Mouse (Mus musculus): Measurements from ENCODE around the gene Slfn5. TPM values are rescaled to one million over a fixed set of nuclear protein-coding genes. Genes with fewer than 3 reads are reported as not detected.

Gene Slfn5
- polyA plus RNA-seq (2015; fragmentation: Nextera tagmentation; extraction: Ambion mirVana) = 8.5 and 10.7 TPM in 2 replicates

GRCm38 (mm10) chr11:82950736-82951481, at the start of gene Slfn5:
Gene Slfn5 (plus strand): TSS chr11:82951349.

GRCm38 (mm10) chr11:82907651-82908607, 43.2 kb upstream of the Slfn5 start, which contains the start of gene Nle1:
Gene Nle1 (minus strand): TSS chr11:82908411.

GRCm38 (mm10) chr11:82910250-82910649, 40.9 kb upstream of the Slfn5 start, which contains the start of gene Unc45b:
Gene Unc45b (plus strand): TSS chr11:82910550.

GRCm38 (mm10) chr11:82991469-82992166, 40.5 kb downstream of the Slfn5 start, which contains the start of gene Slfn9:
Gene Slfn9 (minus strand): TSS chr11:82991830.

Small RNA genes lying within 50 kb of the gene (microRNA-seq; reads per million reads assigned to microRNA genes)
- gene Mir7679 = not detected

Other genes starting within 250 kb of the Slfn5 start
- gene Cct6b, start 187.0 kb upstream of the Slfn5 start, polyA plus RNA-seq (2015; fragmentation: Nextera tagmentation; extraction: Ambion mirVana) = 0.22 and 0.46 TPM in 2 replicates
- gene Zfp830, start 187.0 kb upstream of the Slfn5 start, polyA plus RNA-seq (2015; fragmentation: Nextera tagmentation; extraction: Ambion mirVana) = 23.1 and 23.6 TPM in 2 replicates
- 12.5 and 13.4 TPM in 2 replicates for gene Lig3, start 170.2 kb upstream of the Slfn5 start, polyA plus RNA-seq (2015; fragmentation: Nextera tagmentation; extraction: Ambion mirVana)
- gene Rffl, start 80.1 kb upstream of the Slfn5 start, polyA plus RNA-seq (2015; fragmentation: Nextera tagmentation; extraction: Ambion mirVana) = 6.7 and 7.2 TPM in 2 replicates
- gene Rad51d, start 60.7 kb upstream of the Slfn5 start, polyA plus RNA-seq (2015; fragmentation: Nextera tagmentation; extraction: Ambion mirVana) = 9.7 and 11.4 TPM in 2 replicates
- gene Fndc8, start 59.2 kb upstream of the Slfn5 start, polyA plus RNA-seq (2015; fragmentation: Nextera tagmentation; extraction: Ambion mirVana) = 0.10 TPM in 1 of 2 replicates, not detected in the other
- gene Nle1, start 42.9 kb upstream of the Slfn5 start, polyA plus RNA-seq (2015; fragmentation: Nextera tagmentation; extraction: Ambion mirVana) = 16.7 and 18.3 TPM in 2 replicates
- gene Unc45b, start 40.8 kb upstream of the Slfn5 start, polyA plus RNA-seq (2015; fragmentation: Nextera tagmentation; extraction: Ambion mirVana) = 7.5 and 8.1 TPM in 2 replicates
- gene Slfn9, start 40.5 kb downstream of the Slfn5 start, polyA plus RNA-seq (2015; fragmentation: Nextera tagmentation; extraction: Ambion mirVana) = 7.9 and 11.1 TPM in 2 replicates
- gene Slfn8, start 69.5 kb downstream of the Slfn5 start, polyA plus RNA-seq (2015; fragmentation: Nextera tagmentation; extraction: Ambion mirVana) = 0.76 and 1.2 TPM in 2 replicates
- 10.0 and 17.9 TPM in 2 replicates for gene Slfn2, start 113.8 kb downstream of the Slfn5 start, polyA plus RNA-seq (2015; fragmentation: Nextera tagmentation; extraction: Ambion mirVana)
- 0.43 and 2.6 TPM in 2 replicates for gene Slfn1, start 165.5 kb downstream of the Slfn5 start, polyA plus RNA-seq (2015; fragmentation: Nextera tagmentation; extraction: Ambion mirVana)
- gene Slfn4, start 223.8 kb downstream of the Slfn5 start, polyA plus RNA-seq (2015; fragmentation: Nextera tagmentation; extraction: Ambion mirVana) = 1.00 and 3.1 TPM in 2 replicates
- 0.26 and 0.39 TPM in 2 replicates for gene Slfn3, start 240.0 kb downstream of the Slfn5 start, polyA plus RNA-seq (2015; fragmentation: Nextera tagmentation; extraction: Ambion mirVana)

Measured in urinary bladder, postnatal 0 days (tissue).